Mouse (Mus musculus) urinary bladder, postnatal 14 days (tissue): ENCODE measurements at regions not wholly inside any gene's neighbourhood (a gene's known extent, or its start where the extent isn't known, plus 50 kb on each side); places are given as distances from the start of the nearest gene placed in this dataset.

Experiments used
- DNase-seq: peaks from one replicate; pipeline ENCODE4 v3.0.0; 2021; ENCODE audit warnings: low spot score

DNA sequence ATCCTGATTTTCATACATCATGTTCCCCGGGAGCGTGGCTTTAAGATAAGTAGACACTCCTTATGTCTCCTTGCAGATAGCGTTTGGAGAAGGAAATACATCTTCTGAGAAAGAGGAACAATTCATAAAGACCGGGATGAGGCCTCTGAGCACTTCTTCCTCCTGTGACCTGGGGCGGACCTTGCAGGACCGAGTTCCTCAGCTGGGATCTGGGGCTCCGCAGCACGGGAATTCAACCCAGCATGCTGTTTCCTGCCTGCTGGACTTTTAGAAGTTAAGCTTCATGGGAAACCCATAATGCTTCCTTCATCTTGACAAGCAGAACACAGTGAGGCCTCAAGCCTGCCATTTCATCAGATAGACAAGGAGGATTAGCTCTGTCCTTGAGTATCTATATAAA is 491.4 kb downstream of the Fam19a5 start:
- no peak for DNase-seq

- peak; percentile 17 for DNase-seq
Observed at GRCm38 (mm10) chr15:88036146-88037000, 492.3 kb downstream of the Fam19a5 start.

GRCm38 (mm10) chr15:88037606-88038005 is 493.5 kb downstream of the Fam19a5 start:
- DNase-seq = no peak

DNA sequence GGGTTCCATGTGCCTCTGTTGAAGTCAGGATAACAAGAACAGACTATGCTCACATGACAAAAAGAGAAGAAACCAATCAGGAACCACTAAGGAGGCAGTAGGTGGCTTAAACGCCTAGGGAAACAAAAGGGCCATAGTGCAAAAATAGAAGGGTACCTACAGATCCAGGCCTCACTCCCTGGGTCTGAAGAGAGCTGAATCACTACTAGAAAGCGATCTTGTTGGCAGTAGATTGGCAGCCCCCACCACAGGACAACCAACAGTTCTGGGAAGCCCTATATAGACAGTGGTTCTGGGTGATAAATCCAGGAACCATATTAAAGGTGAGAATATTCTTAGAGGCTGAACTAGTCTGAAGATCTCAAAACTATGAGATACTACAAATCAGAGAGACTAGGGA is 498.7 kb downstream of the Fam19a5 start:
- no peak for DNase-seq

- no peak for DNase-seq
Observed at GRCm38 (mm10) chr15:88058071-88058470, 514.0 kb downstream of the Fam19a5 start.

DNA sequence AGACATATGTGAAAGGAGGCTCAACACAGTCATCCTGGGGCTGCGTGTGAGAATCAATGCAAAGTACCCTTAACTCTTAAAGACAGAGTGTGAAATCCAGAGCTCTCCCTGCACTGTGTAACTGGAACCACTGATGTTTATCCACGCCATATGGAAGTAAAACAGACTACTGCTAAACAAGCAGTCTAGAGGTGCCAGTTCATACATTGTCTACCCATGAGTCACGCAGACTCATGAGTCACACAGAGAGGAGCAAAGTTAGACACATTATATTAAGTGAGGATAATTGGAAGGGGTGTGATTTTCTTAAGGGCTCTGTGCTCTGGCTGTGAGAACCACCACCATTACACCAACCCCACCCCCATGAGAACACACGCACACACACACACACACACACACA is 516.8 kb downstream of the Fam19a5 start:
- DNase-seq = no peak

DNA sequence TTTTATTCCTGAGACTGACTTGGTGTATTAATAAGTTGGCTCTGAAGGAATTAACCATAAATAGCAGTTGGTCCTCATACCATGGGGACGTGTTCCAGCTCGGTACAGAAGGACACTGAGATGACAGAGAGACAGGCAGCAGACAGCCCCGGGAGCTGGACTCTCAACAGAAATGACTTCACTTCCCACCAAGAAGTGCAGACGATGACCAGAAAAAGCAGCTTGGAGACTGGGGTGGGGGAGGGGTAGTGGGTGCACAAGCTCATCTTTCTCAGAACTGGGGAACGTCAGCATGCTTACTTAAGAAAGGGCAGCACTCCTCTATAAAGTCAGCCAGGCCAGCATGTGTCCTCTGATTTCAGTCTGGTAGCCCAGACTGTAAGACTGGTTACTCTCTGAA is 518.9 kb downstream of the Fam19a5 start:
- DNase-seq = no peak

DNA sequence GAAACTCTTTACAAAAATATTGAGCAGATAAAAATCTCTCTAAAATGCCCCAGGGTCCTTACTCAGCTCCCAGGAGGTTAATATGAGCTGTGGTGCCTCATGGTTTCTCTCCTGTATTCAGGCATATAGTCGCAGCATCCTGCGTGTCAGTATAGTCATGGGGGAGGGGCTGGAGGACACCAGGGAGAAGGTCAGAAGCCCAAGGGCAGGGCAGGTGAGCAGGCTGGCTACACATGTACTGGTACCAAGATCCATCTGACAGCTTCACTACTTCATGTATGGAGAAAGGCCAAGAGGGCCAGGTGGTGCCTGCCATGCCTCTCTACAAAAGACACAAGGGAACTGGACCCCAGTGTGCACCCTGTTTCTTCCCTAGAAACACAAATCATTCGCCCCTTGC is 524.4 kb downstream of the Fam19a5 start:
- DNase-seq = no peak

GRCm38 (mm10) chr15:88072676-88073075 is 527.4 kb upstream of the Zdhhc25 start:
- DNase-seq = no peak

DNA sequence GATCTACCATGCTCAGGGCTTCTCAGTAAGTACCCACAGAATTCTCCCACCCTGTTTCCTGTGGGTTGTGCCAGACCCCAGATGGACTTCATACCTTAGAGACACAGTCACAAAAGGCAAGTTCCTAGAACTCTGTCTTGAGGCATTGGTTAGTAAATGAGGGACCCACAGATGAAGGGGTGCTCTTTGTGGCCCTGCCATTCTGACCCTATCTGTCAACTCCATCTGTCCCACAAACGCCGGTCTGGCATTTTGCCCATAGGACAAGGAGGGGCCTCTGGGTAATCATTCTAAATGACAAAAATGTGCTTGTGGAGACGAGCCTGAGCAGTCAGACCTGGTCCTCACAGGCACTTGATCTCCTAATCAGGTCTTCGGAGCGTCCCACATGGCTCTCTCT is 516.2 kb upstream of the Zdhhc25 start:
- DNase-seq = no peak

- DNase-seq = no peak
Observed at GRCm38 (mm10) chr15:88085631-88086030, 514.5 kb upstream of the Zdhhc25 start.

DNA sequence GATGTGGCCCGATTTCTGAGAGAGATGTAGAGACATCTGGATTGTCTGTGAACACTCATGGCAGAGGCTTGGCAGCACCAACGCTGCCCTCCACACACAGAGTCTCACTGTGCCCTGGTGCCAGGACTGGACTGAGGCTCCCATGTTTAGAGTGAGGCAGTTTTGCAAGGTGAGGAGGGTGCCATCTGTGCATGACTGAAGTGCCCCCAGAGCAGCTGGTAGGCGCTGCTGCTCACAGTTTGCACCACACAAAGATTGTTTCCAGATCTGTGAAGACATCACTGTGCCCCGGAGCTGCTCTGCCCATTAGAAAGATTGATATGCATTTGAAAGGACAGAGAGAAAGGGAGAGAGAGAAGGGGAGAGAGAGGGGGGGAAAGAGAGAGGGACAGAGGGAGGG is 510.6 kb upstream of the Zdhhc25 start:
- no peak for DNase-seq

DNA sequence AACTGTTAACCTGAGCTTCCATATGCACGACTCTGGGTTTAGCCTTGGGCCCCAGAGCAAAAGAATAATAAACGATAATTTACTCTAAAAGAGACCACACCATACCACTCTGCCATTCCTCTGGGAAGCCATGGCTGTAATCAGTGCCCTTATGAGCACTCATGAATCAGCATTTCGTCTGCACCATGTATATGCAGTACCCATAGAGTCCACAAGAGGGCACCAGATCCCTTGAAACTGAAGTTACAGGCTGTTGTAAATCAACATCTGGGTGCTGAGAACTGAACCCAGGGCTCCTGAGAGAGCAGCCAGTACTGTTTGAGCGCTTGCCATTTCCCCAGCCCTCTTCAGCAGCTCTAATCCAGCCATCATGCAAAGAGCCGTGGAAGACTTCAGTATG is 508.7 kb upstream of the Zdhhc25 start:
- no peak for DNase-seq

DNA sequence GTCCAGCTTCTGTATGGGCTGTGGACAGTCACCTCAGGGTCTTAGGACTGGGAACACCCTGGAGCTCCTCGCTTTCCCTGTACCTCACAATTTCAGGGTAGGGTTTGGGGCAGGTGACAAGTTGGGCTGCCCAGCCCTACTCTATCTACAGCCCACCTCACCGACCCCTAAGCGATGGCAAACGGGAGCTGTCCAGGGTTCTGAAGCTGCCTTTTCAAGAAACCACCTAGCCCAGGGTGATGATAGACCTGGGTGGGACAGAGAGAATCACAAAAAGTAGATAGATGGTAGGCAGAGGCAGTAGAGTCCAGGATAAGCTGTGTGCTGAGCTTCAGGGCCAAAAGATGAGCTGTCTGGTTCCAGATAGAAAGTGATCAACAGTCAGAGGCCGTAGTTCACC is 479.7 kb upstream of the Zdhhc25 start:
- DNase-seq = no peak

DNA sequence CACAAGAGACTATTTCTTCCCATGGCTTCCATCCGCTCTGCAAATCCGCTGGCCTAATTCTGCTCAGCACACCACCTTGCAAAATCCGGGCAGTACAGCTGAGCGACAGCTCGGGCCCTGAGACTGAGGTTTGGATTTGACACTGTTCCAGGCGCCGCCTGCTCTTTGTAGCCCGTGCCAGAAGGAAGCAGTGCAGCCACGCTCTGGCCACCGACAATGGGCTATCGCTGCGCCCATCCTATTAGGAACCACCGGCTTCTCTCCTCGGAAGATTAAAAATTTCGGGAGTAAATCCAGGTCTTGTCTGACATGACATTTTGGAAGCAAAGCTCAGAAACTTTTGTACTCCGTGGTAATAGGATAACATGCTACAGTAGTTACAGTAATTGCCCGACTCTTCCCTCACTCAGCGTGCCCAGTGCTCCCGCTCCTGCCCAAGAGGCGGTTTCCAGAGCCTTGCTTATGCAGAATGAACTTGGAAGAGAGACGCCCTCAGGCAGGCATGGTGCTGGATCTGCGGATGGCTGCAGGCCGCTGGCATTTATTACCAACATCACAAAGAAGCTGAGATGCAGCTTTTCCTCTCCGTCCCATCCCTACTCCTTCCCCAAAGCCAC is 476.1 kb upstream of the Zdhhc25 start:
- DNase-seq = no peak

GRCm38 (mm10) chr15:88146118-88146517 is 454.0 kb upstream of the Zdhhc25 start:
- peak; percentile 30 for DNase-seq

DNA sequence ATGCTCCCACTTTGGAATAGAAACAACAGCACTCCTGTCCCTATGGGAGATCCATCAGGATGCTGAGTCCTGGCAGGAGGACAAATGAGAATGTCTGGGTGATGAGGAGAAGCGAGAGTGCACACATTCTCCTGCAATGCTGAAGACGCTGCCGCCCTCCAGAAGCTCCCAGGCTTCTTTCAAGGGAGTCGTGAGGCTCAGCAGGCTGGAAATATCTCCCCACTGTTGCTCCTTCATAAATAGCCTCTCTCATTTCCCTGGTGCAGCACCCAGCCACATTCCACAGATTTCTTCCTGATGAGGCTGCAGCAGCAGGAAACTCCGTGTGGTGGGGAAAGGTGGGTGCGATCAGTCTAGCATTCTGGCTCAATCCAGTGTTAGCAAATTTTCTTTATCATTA is 448.9 kb upstream of the Zdhhc25 start:
- no peak for DNase-seq

DNA sequence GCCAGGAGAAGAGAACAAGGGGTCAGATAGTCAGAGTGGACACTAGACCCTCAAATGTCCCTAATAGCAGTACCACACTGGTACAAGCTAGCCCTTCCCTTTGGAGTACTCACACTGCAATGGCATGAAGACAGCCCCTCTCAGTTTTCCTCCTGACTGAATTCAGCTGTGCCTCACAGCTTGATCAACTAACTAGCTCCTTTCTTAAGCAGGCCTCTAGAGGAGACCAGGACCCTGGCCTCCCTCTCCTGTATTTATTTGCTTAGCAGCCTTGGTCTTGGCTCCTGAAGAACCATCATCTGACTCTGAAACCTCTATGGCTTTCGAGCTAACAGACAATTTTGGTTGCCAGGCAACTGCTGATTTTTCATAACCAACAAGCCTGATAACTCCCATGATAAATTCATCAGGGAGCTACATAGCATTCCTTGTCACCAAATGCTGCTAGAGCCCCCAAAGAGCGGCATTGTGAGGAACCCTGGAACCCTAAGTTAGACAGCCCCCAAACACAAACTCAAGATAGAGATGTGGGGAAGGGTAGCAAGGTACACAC is 440.4 kb upstream of the Zdhhc25 start:
- DNase-seq = no peak

DNA sequence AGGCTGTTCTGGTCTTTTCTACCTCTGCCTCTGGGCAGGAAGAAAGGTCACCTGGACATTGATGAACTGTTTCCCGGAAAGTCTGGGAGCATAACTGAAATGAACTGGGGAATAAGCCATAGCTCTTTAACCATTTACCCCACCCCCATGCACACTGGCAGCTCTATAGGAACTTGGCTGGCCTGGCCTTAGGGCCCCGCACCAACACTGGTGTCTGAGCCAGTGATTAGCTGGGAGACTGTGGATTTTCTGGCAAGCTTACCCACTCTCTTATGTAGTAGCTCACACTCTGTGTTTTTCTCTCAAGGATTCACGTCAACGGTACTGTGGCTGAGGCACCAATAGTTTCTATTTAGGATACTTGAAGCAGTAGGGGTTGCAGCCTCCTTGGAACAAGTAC is 439.8 kb upstream of the Zdhhc25 start:
- no peak for DNase-seq

GRCm38 (mm10) chr15:88163438-88163837 is 436.7 kb upstream of the Zdhhc25 start:
- no peak for DNase-seq

DNA sequence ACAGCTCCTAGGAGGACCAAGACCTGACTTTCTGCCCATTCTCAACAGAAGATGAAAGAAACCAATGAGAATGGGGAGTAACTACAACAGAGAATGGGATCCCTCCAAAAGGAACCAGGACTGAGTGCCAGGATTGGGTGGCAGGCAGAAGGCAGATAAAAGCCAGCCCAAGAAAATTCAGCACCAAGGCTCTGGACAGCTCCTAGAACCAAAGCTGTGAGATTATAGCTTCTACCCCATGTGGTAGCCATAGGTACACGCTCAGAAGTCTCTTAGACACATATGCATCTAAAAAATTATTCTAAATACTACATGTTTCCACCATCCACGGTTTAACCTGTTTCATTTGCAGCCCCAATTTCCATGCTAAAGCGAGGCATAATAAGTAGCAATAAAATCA is 425.8 kb upstream of the Zdhhc25 start:
- peak; percentile 13 for DNase-seq

DNA sequence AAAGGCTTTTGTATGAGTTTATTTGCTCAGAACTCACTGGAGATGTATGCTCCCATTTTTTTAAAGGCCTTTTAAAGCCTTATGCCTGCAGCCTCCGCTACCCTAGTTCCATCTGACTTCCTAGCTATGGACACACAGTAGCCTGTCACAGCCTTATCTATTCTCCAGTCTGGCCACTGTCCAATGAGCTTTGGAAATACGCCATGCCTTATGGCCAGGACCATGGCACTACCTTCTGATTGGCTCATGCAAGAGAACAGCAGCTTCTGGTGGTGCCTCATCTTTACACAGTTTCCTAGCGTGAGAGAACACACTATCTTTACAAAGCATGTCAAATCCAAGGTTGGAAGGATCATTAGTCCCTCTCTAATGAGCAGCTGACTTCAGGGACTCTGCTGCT is 424.1 kb upstream of the Zdhhc25 start:
- no peak for DNase-seq

DNA sequence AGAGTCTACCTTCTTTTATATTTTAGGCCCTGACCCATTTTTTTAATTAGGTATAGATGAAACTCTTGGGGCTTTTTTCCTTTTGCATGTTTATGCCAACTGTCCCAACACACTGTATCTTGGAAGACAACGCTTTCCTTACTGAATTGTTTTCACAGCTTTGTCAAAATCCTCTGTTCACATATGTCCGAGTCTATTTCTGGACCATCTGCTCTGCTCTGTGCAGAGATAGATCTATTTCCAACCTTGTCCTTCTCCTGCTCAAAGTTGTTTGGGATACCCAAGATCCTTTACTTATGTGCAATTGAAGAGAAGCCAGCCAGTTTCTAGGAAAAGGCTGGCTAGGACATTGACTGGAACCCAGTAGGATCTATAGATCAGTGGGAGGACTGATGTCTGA is 403.6 kb upstream of the Zdhhc25 start:
- no peak for DNase-seq

DNA sequence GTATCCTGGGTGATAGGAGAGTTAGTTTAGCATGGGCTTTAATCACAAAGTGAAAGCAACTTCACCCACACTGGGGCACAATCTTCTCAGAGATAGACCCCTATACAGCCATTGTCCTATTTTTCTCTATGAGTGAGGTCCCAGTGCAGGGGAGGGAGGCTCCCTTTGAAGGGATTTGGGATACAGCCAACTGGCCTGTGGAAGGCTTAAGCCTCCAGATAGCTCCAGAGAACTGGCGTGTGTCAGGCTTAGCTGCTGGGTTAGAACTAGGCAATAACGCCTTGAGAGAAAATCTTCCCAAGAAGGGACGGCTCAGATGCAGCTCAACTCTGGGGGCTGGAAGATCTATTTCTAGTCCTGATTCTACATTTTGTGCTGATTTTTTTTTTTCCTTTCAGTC is 397.4 kb upstream of the Zdhhc25 start:
- DNase-seq = no peak
